Mouse (Mus musculus) cerebellum, adult (tissue): ENCODE measurements around the gene Il21r.

ENCODE experiments used
- ATAC-seq: cut with Nextera tagmentation; 2 replicates; pipeline ENCODE4 v1.9.2; 2017; ENCODE audit warnings: mild to moderate bottlenecking, moderate library complexity, mixed read lengths; ENCODE audit not compliant: insufficient number of reproducible peaks, low FRiP score, low TSS enrichment

Gene Il21r

GRCm38 (mm10) chr7:125603185-125603631 is at the start of gene Il21r:
Gene Il21r (plus strand): TSS chr7:125603429.
- ATAC-seq, result no peak

GRCm38 (mm10) chr7:125553653-125554428 is 49.4 kb upstream of the Il21r start:
- no peak for ATAC-seq

DNA sequence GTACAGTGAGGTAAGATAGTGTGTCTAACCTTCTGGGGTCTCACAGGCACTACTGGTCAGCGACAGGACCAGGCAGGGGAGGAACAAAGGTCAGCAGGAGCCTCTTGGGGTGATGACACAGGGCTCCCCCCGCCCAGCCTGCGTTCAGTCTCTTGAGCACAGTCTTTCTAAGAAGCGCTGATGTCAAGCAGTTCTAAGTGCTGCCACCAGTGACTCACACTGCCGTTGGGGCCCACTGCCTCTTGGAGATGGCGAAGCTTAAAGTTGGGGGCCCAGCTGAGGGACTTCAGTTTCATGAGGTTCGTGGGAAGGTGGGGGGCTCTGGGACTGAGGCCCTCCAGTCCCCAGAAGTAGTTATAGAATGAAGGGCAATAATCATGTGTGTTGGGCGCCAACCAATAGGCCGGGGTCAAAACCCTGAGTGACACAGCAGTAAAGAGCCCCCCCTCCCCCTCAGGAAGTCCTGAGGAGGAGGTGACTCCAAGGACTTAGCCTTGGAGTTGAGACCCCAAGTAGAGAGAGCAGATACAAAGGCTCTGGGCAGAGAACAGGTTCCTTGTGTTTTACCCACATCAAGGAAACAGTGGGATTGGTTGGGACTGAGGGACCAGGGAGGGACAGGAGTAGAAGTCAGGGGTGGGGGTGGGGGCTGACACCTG is 48.6 kb upstream of the Il21r start:
- no peak for ATAC-seq

- no peak for ATAC-seq
Observed at GRCm38 (mm10) chr7:125555351-125555872, 47.8 kb upstream of the Il21r start.

GRCm38 (mm10) chr7:125556096-125556495 is 47.1 kb upstream of the Il21r start:
- ATAC-seq, result no peak

- ATAC-seq, result no peak
Observed at GRCm38 (mm10) chr7:125556865-125557264, 46.4 kb upstream of the Il21r start.

GRCm38 (mm10) chr7:125558401-125558945 is 44.8 kb upstream of the Il21r start:
- ATAC-seq, result no peak

DNA sequence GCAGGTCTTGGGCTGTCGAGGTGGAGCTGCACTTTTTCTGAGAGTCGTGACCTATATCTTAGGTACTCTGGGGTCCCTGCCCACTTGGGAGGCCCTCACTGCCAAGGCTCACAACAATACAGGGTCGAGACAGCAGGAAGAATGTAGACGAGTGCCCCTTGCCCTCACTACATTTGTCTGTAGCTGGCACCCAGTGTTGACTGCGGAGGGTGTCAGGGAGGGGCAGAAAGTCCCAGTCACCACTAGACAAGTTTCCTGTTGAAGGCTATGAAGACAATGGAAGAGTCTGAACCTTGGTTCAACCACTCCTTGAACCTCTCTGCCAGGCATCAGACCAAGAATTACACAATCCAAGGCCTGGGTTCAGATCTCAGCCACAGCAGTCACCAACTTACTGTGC is 44.2 kb upstream of the Il21r start:
- no peak for ATAC-seq

GRCm38 (mm10) chr7:125559537-125559936 is 43.7 kb upstream of the Il21r start:
- ATAC-seq, result no peak

GRCm38 (mm10) chr7:125560146-125560785 is 43.0 kb upstream of the Il21r start:
- no peak for ATAC-seq

DNA sequence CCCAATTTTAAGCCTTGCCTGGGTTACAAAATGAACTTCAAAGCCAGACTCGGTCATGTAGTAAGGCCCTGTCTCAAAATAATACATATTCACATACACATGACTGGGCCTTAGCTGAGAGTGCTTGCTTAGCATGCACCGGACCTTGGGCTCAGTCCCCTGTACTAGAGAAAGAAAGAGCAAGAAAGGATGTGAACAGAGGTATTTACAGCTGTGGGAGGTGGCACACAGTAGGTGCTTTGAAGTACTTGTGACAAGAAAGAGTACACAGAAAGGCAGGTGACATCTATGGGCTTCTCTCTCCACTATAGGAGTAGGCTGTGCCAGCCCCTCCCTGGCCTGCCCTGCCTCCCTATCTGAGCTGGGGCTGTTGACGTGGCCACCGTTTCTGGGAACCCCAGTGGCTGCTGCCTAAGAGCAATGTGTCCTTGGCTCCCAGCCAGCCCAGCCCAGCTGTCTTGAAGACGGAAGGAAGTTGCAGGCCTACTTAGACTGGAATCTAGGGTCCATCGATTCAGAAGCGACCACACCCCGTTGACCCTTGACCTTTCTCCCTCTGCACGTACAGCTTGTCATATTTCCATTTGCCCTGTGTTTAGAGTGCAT is 42.0 kb upstream of the Il21r start:
- no peak for ATAC-seq

DNA sequence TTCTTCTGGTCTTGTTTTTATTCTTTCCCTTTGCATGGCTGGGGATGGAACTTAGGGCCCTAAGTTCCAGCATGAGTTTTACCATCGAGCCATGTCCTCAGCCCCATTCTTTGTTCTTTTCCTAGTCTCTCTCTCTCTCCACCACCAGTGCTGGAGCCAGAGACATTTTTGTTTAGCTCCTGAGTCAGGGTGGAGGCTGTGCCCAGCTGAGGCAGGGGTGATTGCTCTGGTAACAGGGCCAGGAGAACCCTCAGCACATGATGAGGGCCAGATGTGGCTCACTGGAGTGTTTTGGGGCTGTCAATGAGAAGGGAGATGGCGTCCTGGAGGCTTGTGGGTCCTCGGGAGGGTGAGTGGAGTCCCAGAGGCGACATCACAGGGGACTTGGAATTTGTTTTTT is 40.8 kb upstream of the Il21r start:
- ATAC-seq, result no peak

DNA sequence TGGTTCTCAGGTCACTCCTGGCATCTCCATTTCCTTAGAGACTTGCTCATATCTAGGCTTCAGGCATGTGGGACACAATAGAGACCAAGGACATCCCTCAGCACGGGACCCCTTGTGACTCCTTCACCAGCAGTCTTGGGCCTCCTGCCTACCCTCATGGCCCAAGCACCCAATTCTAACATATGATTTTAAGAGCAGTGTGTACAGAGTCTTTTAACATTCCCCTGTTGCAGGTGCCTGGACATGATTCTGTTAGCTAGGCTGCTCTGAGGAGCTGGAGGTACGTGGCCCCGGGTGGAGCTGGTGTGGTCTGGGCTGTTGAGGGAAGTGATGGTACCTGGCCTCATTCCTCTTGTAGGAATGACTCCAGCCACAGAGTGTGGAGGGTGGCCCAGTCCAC is 40.1 kb upstream of the Il21r start:
- no peak for ATAC-seq

DNA sequence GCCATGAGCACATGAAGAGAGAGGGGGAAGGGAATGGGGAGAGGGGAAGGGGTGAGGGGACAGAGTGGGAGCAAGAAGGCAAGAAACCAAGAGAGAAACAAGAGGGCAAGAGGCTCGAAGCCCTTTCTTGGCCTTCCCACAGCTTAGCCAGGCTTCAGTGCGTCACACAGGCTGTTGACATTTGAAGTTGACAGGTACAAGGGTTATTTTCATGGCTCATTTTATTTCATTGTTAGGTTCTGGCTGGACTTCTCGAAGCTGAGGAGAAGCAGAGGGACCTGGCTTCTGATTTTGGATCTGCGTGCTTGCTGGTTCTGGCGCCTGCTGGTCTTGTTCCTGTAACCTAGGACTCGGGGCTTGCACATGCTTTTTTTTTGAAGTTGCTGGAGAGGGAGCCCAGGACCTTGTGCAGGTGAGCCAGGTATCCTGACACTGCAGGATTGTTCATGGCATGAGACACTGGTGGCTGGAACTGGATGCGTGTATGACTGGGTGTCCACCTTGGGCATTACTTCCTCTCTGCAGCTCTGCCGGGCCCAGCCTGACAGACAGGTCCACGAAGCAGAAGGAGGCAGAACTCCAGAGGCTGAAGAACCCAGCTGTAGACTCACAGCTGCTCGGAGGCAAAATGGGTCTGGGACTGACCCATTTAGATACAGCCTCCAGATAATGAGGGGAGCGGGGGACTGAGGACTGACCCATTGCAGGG is 38.8 kb upstream of the Il21r start:
- ATAC-seq, result no peak

GRCm38 (mm10) chr7:125565516-125566285 is 37.5 kb upstream of the Il21r start:
- no peak for ATAC-seq

GRCm38 (mm10) chr7:125566420-125566819 is 36.8 kb upstream of the Il21r start:
- ATAC-seq, result no peak

- no peak for ATAC-seq
Observed at GRCm38 (mm10) chr7:125568888-125569287, 34.3 kb upstream of the Il21r start.

GRCm38 (mm10) chr7:125571891-125572290 is 31.3 kb upstream of the Il21r start:
- no peak for ATAC-seq

- no peak for ATAC-seq
Observed at GRCm38 (mm10) chr7:125572737-125573136, 30.5 kb upstream of the Il21r start.
